Mouse (Mus musculus) MEL (cell line): ENCODE measurements around the gene Gm2431.
"Not testable (repeated sequence)": the region's sequence is repeated elsewhere in the genome, so short reads cannot be mapped to it uniquely, and the experiment has no call there.

ENCODE experiments used
- BHLHE40 ChIP-seq: IDR thresholded peaks from 2 replicates; pipeline ENCODE4 v1.6.1; 2012; ENCODE audit warnings: low read depth, mild to moderate bottlenecking, inconsistent platforms, low read length, improper control_type of control experiment, borderline replicate concordance
- CTCF ChIP-seq, 3 experiments: IDR thresholded peaks in 2 of 3; conservative IDR thresholded peaks in 1 of 3; 2 replicates each; pipeline ENCODE4 v1.5.1; 2011 to 2012; ENCODE audit warnings: low read length in 3 of 3, low read depth in 2 of 3, mild to moderate bottlenecking in 2 of 3, improper control_type of control experiment in 1 of 3, inconsistent platforms in 1 of 3, mixed read lengths in 1 of 3, moderate library complexity in 1 of 3; ENCODE audit not compliant: control insufficient read depth in 1 of 3, insufficient read depth in 1 of 3, poor library complexity in 1 of 3, severe bottlenecking in 1 of 3
- EP300 ChIP-seq, 2 experiments: IDR thresholded peaks; 2 replicates each; pipeline ENCODE4 v1.6.1; 2011; ENCODE audit warnings: improper control_type of control experiment in 2 of 2, low read length in 2 of 2, low read depth in 1 of 2, mild to moderate bottlenecking in 1 of 2
- MAFK ChIP-seq: IDR thresholded peaks from 2 replicates; pipeline ENCODE4 v1.6.1; 2011; ENCODE audit warnings: low read depth, mild to moderate bottlenecking, low read length, improper control_type of control experiment, borderline replicate concordance
- POLR2A ChIP-seq, 2 experiments: IDR thresholded peaks; 2 replicates each; pipeline ENCODE4 v1.6.1; 2011 to 2012; ENCODE audit warnings: low read length in 2 of 2, mild to moderate bottlenecking in 2 of 2, control low read depth in 1 of 2, improper control_type of control experiment in 1 of 2, low read depth in 1 of 2, moderate library complexity in 1 of 2; ENCODE audit not compliant: control insufficient read depth in 1 of 2, insufficient read depth in 1 of 2, poor library complexity in 1 of 2
- POLR2AphosphoS2 ChIP-seq: IDR thresholded peaks from 2 replicates; pipeline ENCODE4 v1.6.1; 2011; ENCODE audit warnings: low read length, improper control_type of control experiment
- TAL1 ChIP-seq: IDR thresholded peaks from 2 replicates; pipeline ENCODE4 v1.6.1; 2012; ENCODE audit warnings: mild to moderate bottlenecking, inconsistent platforms, low read length, moderate library complexity, mixed read lengths
- UBTF ChIP-seq: IDR thresholded peaks from 2 replicates; pipeline ENCODE4 v1.6.1; 2012; ENCODE audit warnings: low read depth, mild to moderate bottlenecking, inconsistent platforms, low read length, improper control_type of control experiment, moderate library complexity, borderline replicate concordance; ENCODE audit not compliant: insufficient read depth
- ZNF384 ChIP-seq: IDR thresholded peaks from 2 replicates; pipeline ENCODE4 v1.6.1; 2012; ENCODE audit warnings: low read depth, mild to moderate bottlenecking, inconsistent platforms, low read length, improper control_type of control experiment

DNA sequence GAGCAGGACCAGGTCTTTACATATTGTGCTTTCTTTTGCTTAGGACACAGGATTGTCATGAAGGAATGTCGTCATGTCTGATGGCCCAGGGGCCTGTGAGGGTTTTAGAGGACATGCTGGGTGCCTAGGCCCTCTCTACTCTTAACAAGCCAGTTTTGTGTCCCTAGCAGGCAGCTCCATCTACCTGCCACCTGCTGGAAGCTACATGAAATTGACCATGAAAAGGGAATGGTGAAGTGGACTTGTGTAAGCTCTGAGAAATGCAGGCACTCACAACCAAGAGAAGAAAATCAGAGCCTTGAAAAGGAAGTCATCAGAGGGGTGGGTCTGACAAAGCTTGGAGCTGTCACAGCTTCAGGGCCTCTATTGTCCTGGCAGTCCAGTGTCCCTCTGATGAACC lies 21.1 kb upstream of the Gm2431 start:
- not testable (repeated sequence) for TF ChIP-seq POLR2AphosphoS2; TAL1; UBTF; CTCF (IDR thresholded peaks at IDR 0.05 in 2 of 3, conservative IDR thresholded peaks at IDR 0.05 in 1 of 3; ENCODE audit: control insufficient read depth in 1 of 3, insufficient read depth in 1 of 3, low read depth in 2 of 3, low read length in 3 of 3, poor library complexity in 1 of 3, severe bottlenecking in 1 of 3); EP300 (IDR thresholded peaks at IDR 0.05; ENCODE audit: low read depth in 1 of 2, low read length in 2 of 2); BHLHE40; POLR2A (IDR thresholded peaks at IDR 0.05; ENCODE audit: control insufficient read depth in 1 of 2, insufficient read depth in 1 of 2, low read depth in 1 of 2, low read length in 2 of 2, poor library complexity in 1 of 2); MAFK; ZNF384
